In genomic region chr2:58358132-58358460, GRCm38 (mm10) we compare ENCODE assay signal across 8 mouse cellular contexts. TPM values are rescaled to one million over a fixed set of nuclear protein-coding genes. Genes with fewer than 3 reads are reported as not detected.
DNase-seq lines count a peak whose midpoint lies in the region; ATAC-seq and TF ChIP-seq lines count a peak whose summit lies in the region.
"Had no signal": no experiment of that assay in that cellular context is flagged by ENCODE, and none has a peak within 500 bp of the region (broad histone marks: within the 10 kb centered on the region; RNA-seq: fewer than 3 reads in every experiment).

No protein-coding gene starts in this region.

- no peaks in the 10 kb centered on the region for H3K9me3 ChIP-seq in lung, embryonic 16.5 days (ENCODE audit: control insufficient read depth, low read length)
- H3K9me3 ChIP-seq in liver, embryonic 13.5 days (replicated peaks) = no peaks in the 10 kb centered on the region
- H3K9me3 ChIP-seq in stomach, postnatal 0 days (ENCODE audit: control insufficient read depth, low read length) = no peaks in the 10 kb centered on the region

- H3K27ac ChIP-seq in lung, embryonic 16.5 days (ENCODE audit: low read length) = no peak overlapping the region
- no peak overlapping the region for H3K27ac ChIP-seq in liver, embryonic 13.5 days
- no peak overlapping the region for H3K27ac ChIP-seq in stomach, postnatal 0 days (replicated peaks)

- no peak for TF ChIP-seq CTCF in stomach, postnatal 0 days (IDR thresholded peaks at IDR 0.05; ENCODE audit: low read depth)

- peak overlapping the region; percentile 66 for H3K4me3 ChIP-seq in lung, embryonic 16.5 days (ENCODE audit: low read length)
- peak overlapping the region; percentile 58; the same call in 1 of the 2 replicates for H3K4me3 ChIP-seq in liver, embryonic 13.5 days (replicated peaks)
- H3K4me3 ChIP-seq in stomach, postnatal 0 days (ENCODE audit: low read depth, low read length) = peak overlapping the region; percentile 59

- peak overlapping the region; percentile 99 for H3K4me2 ChIP-seq in lung, embryonic 16.5 days (ENCODE audit: low read depth, low read length)
- peak overlapping the region; percentile 78 for H3K4me2 ChIP-seq in liver, embryonic 13.5 days
- peak overlapping the region; percentile 99 for H3K4me2 ChIP-seq in stomach, postnatal 0 days (replicated peaks; ENCODE audit: low read depth)

- H3K27me3 ChIP-seq in lung, embryonic 16.5 days (ENCODE audit: control insufficient read depth, insufficient read depth, low read depth, low read length) = peaks cover 8% of the 10 kb centered on the region; the same call in 1 of the 2 replicates
- peaks cover 27% of the 10 kb centered on the region for H3K27me3 ChIP-seq in liver, embryonic 13.5 days
- H3K27me3 ChIP-seq in stomach, postnatal 0 days (ENCODE audit: control insufficient read depth, insufficient read depth, low read length) = no peaks in the 10 kb centered on the region

- H3K36me3 ChIP-seq in lung, embryonic 16.5 days (ENCODE audit: control insufficient read depth, insufficient read depth, low read length) = no peaks in the 10 kb centered on the region
- H3K36me3 ChIP-seq in liver, embryonic 13.5 days = no peaks in the 10 kb centered on the region
- no peaks in the 10 kb centered on the region for H3K36me3 ChIP-seq in stomach, postnatal 0 days (ENCODE audit: control insufficient read depth, insufficient read depth, low read length)

- H3K4me1 ChIP-seq in lung, embryonic 16.5 days (replicated peaks; ENCODE audit: control insufficient read depth, insufficient read depth, low read length) = peaks cover 2% of the 10 kb centered on the region; the same call in 1 of the 2 replicates
- peaks cover 6% of the 10 kb centered on the region; the same call in 1 of the 2 replicates for H3K4me1 ChIP-seq in liver, embryonic 13.5 days (replicated peaks)
- H3K4me1 ChIP-seq in stomach, postnatal 0 days (replicated peaks; ENCODE audit: control insufficient read depth, insufficient read depth) = no peaks in the 10 kb centered on the region

- 13% methylated on average over 3 of the region's 3 CpGs for WGBS in lung, embryonic 16.5 days
- WGBS in liver, embryonic 13.5 days (ENCODE audit: insufficient replicate concordance) = 11% methylated on average over 3 of the region's 3 CpGs
- WGBS in stomach, postnatal 0 days = 23% methylated on average over 3 of the region's 3 CpGs

- no peak overlapping the region for H3K9ac ChIP-seq in lung, embryonic 16.5 days (ENCODE audit: low read length)
- no peak overlapping the region for H3K9ac ChIP-seq in liver, embryonic 13.5 days
- 0 out of 2 replicates have a peak overlapping the region, but pooled peaks have one; percentile 54 for H3K9ac ChIP-seq in stomach, postnatal 0 days (ENCODE audit: low read length)

- DNase-seq in lung, postnatal 10 days = no peak
- no peak for DNase-seq in liver, embryonic 13.5 days
- no peak for DNase-seq in stomach, postnatal 0 days (ENCODE audit: low spot score)
- no peak for DNase-seq in cerebellum, postnatal 25 days
- no peak for DNase-seq in spleen, postnatal 4 days (ENCODE audit: low spot score in 2 of 2)

- TF ChIP-seq EP300 in stomach, postnatal 0 days (optimal IDR thresholded peaks at IDR 0.05) = no peak

- no peak for ATAC-seq in lung, embryonic 16.5 days (ENCODE audit: low read depth)
- 0 out of 2 replicates have a peak, but pooled peaks have one; percentile 3 for ATAC-seq in granulocyte monocyte progenitor cell, adult 5-6 weeks (replicated peaks; ENCODE audit: poor library complexity, severe bottlenecking)
- ATAC-seq in liver, embryonic 13.5 days (ENCODE audit: low read depth) = no peak
- ATAC-seq in stomach, postnatal 0 days (ENCODE audit: low FRiP score, low TSS enrichment) = peak; percentile 47; the same call in 1 of the 2 replicates

RNA-seq across cellular contexts. Expression of gene Acvr1c, which starts 0.4 kb away (rescaled TPM):
- polyA plus RNA-seq in lung, embryonic 16.5 days (2015; fragmentation: Nextera tagmentation; extraction: Ambion mirVana) = 0.85 and 1.4 TPM in 2 replicates
- not detected in 2 replicates for total RNA-seq in granulocyte monocyte progenitor cell, adult 5-6 weeks (2014; fragmentation: Nextera tagmentation)
- total RNA-seq in granulocyte monocyte progenitor cell, adult 5-6 weeks (2017) = not detected in 2 replicates
- polyA plus RNA-seq in liver, embryonic 13.5 days (2015; fragmentation: Nextera tagmentation; extraction: Ambion mirVana) = 0.09 TPM in 1 of 2 replicates, not detected in the other
- 1.6 and 1.7 TPM in 2 replicates for polyA plus RNA-seq in stomach, postnatal 0 days (2015; fragmentation: Nextera tagmentation; extraction: Ambion mirVana)
- polyA plus RNA-seq: liver, adult 2 months had no signal

Comparison
In these comparisons a context has a peak if more than half of its experiments do, and no peak if none do; other contexts are left out.
1. ATAC-seq: peak in granulocyte monocyte progenitor cell, adult 5-6 weeks (single experiment) and stomach, postnatal 0 days (single experiment); none in lung, embryonic 16.5 days (single experiment) and liver, embryonic 13.5 days (single experiment).
2. Peak in every context shown above with its lines, with median percentiles within 50 percentile points of each other: H3K4me2 ChIP-seq and H3K4me3 ChIP-seq.